Mouse (Mus musculus) megakaryocyte progenitor cell, adult 5-6 weeks (primary cell): ENCODE data around the gene E330009J07Rik. TPM values are rescaled to one million over a fixed set of nuclear protein-coding genes. Genes with fewer than 3 reads are reported as not detected.

Experiments used
- total RNA-seq, 2 experiments: library from RNA; stranded (forward) in 1 of 2; stranded (reverse) in 1 of 2; fragments of 157-497, 149-512 nt in 1 of 2; fragments of 200-1000 nt in 1 of 2; gene quantifications; 2 replicates each; pipeline versions ENCODE4 v1.2.3 to v1.2.4; 2015 to 2017

E330009J07Rik gene
- total RNA-seq, 2 experiments from 2014 or later = 7.0 to 12.5 TPM

Other genes with a start within 250 kb of the E330009J07Rik start
- gene Agk, start 111.0 kb downstream of the E330009J07Rik start, total RNA-seq (2015) = 24.7 and 29.7 TPM in 2 replicates
- 30.0 and 45.8 TPM in 2 replicates for gene Agk, start 111.0 kb downstream of the E330009J07Rik start, total RNA-seq (2017)
- not detected in 2 replicates for gene Wee2, start 3.0 kb upstream of the E330009J07Rik start, total RNA-seq (2015)
- gene Wee2, start 3.0 kb upstream of the E330009J07Rik start, total RNA-seq (2017) = not detected in 2 replicates
- gene Ssbp1, start 35.2 kb upstream of the E330009J07Rik start, total RNA-seq (2015) = 155 and 183 TPM in 2 replicates
- 98.6 and 141 TPM in 2 replicates for gene Ssbp1, start 35.2 kb upstream of the E330009J07Rik start, total RNA-seq (2017)
- not detected in 2 replicates for gene Tas2r137, start 55.1 kb upstream of the E330009J07Rik start, total RNA-seq (2015)
- gene Tas2r137, start 55.1 kb upstream of the E330009J07Rik start, total RNA-seq (2017) = not detected in 2 replicates
- not detected in 2 replicates for gene Tas2r108, start 57.4 kb upstream of the E330009J07Rik start, total RNA-seq (2015)
- gene Tas2r108, start 57.4 kb upstream of the E330009J07Rik start, total RNA-seq (2017) = not detected in 2 replicates
- gene Prss37, start 83.4 kb upstream of the E330009J07Rik start, total RNA-seq (2015) = not detected in 2 replicates
- not detected in 2 replicates for gene Prss37, start 83.4 kb upstream of the E330009J07Rik start, total RNA-seq (2017)
- gene Olfr461, start 118.9 kb upstream of the E330009J07Rik start, total RNA-seq (2015) = not detected in 2 replicates
- not detected in 2 replicates for gene Olfr461, start 118.9 kb upstream of the E330009J07Rik start, total RNA-seq (2017)
- gene Olfr460, start 133.4 kb upstream of the E330009J07Rik start, total RNA-seq (2015) = not detected in 2 replicates
- not detected in 2 replicates for gene Olfr460, start 133.4 kb upstream of the E330009J07Rik start, total RNA-seq (2017)
- 90.9 and 108 TPM in 2 replicates for gene Clec5a, start 149.7 kb upstream of the E330009J07Rik start, total RNA-seq (2015)
- 113 and 138 TPM in 2 replicates for gene Clec5a, start 149.7 kb upstream of the E330009J07Rik start, total RNA-seq (2017)
- gene Tas2r138, start 177.2 kb upstream of the E330009J07Rik start, total RNA-seq (2015) = not detected in 2 replicates
- not detected in 2 replicates for gene Tas2r138, start 177.2 kb upstream of the E330009J07Rik start, total RNA-seq (2017)
- 35.6 and 43.9 TPM in 2 replicates for gene Mgam, start 192.7 kb upstream of the E330009J07Rik start, total RNA-seq (2015)
- 55.5 and 85.3 TPM in 2 replicates for gene Mgam, start 192.7 kb upstream of the E330009J07Rik start, total RNA-seq (2017)